Mouse (Mus musculus) cerebellum, postnatal 14 days (tissue): Measurements from ENCODE around the gene Sla2.
A peak's percentile ranks its signal among the peaks of the same experiment; 100 is the strongest.
"Not testable (repeated sequence)": the region's sequence is repeated elsewhere in the genome, so short reads cannot be mapped to it uniquely, and the experiment has no call there.

Source experiments
- DNase-seq, 2 experiments: peaks; one replicate each; pipeline ENCODE4 v3.0.0; 2021; ENCODE audit warnings: mixed read lengths in 2 of 2

Sla2 gene

DNA sequence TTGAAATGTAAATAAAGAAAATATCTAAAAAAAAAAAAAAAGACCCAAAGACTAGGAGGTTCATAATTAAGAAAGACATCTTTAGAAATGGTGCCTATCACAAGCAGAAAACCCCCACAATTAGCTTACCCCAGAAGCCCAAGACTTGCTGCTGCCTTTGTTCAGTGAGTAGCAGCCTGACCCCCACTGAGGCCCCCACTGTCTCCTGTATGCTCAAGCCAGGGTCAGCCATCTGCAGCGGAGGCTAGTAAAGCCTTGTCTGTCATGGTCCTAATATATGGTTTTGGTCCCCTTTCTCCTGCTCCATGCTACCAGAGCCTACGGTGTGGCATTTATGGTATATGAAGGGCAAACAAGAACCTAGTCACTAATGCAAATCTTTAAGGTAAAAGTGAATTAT, 14.4 kb upstream of the Sla2 start:
- peak in 1 of 2 experiments; percentile 56 for DNase-seq

GRCm38 (mm10) chr2:156899184-156899583, 12.2 kb upstream of the Sla2 start:
- DNase-seq, result no peak

DNA sequence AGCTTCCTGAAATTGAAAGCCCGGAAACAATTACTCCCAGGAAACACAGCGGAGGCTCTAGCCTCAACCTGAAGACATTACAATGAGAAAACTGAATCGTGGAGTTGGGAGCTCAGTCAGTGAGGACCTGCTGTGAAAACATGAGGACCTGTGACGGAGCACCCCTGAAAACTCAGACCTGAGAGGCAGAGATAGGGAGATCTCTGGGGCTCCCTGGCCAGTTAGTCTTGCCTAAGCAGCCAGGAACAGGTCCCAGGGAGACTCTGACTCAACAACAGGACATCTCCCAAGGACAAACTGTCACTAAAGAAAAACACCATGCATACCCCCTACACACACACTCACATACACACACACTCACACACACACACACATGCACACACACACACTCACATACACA, 11.4 kb upstream of the Sla2 start:
- no peak for DNase-seq

DNA sequence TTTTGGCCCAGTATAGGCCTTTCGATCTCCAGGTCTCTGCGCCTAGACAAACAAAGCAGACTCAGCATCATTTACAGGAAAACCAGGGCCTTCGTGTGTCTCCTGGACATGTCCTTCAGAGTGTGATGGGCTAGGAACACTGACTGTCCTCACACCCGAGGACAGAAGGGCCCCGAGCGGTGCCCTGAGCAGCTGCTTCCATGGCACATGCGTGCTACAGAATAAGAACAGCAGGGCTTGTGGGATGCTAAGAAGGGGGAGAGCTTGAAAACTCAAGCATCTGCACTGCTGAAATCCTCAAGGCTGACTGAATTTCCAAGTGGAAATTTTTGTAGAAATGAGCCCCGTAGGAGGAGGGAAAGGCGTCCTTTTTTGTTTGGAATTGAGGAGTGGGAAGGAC, 10.0 kb upstream of the Sla2 start:
- no peak for DNase-seq

DNA sequence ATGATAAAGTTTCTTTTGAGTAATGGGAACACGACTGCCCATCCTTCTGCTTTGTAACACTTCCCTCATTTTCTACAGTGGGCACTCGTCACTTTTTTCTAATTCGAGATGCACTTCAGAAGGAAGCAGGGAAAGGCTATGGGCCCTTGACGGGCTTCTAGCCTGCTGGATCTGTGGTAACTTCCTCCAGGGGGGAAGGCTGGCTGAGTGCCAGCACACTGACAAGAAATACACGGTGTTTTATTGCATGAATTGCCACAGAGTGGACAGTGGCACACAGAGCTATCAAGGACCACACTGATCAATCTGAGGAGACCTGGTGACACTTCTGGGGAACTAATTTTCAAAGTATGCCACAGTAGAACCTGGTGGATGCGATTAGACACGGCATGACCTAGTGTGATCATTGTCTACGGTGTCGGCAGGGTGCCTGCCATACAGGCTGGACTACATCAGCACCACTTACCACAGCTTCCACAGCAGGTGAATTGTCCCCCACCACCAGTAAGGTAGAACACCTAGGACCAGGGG, 9.5 kb upstream of the Sla2 start:
- peak in 1 of 2 experiments; percentile 54 for DNase-seq

- no peak for DNase-seq
These were observed 7.7 kb upstream of the Sla2 start for GRCm38 (mm10) chr2:156894496-156895265.

- DNase-seq, result no peak
These were observed 5.8 kb upstream of the Sla2 start for GRCm38 (mm10) chr2:156892821-156893220.

GRCm38 (mm10) chr2:156892240-156892639, 5.2 kb upstream of the Sla2 start:
- DNase-seq, result no peak

DNA sequence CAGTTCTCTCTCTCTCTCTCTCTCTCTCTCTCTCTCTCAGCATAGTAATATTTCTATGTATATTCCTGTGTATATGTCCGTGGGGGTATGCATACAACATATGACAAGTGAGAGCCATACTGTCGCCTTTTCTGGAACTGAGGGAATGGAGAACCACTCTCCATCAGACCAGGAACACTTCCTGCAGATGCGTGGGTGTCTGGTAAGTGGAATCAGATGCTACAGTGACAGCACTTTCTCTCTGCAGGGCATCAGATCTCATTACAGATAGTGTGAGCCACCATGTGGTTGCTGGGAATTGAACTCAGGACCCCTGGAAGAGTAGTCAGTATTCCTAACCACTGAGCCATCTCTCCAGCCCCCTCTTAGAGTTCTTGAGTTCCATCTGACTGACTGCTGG, 1.5 kb upstream of the Sla2 start:
- no peak for DNase-seq

DNA sequence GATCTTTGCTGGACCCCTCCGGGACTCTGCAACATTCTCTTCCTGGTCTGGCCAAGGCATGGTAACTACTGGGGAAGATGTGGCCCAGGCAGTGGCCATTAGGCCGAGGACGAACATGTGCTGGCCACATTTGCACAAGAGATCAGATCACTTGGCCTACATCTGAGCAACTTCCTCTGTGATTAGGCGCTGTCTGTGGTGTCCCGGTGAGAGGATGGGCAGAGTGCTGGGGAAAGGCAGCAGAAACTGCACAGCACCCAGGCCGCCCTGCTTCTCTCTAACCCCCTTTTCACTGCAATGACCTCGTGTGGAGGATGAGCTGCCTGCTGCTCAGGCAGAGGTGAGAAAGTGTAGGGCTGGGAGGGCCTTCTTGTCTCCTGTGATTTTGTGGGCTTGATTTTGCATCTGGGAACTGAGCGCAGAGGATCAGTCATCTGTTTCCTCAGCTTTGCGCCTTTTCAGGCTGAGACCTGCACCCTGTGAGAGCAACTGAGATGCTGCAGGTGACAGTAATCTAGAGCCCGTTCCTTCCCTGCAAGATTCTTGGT, 834 bp downstream of the Sla2 start:
- no peak for DNase-seq

DNA sequence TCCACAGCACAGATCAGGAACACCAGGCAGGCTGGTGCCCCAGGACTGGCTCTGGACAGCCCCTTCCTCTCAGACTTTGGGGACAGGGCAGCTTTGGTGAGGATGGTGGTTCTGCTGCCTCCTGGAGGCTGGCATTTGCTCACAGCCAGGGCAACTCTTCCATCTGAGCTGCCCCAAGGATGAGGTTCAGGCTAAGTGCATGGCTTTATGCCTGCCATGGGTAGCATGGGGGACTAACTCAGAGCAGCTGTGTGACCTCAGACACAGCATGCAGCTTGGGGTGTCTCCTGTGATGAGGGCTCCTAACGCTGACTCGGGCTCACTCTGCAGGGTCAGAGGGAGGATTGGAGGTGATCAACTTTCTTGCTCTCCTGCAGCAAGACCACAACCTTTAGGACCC, 1.3 kb downstream of the Sla2 start:
- not testable (repeated sequence) for DNase-seq

DNA sequence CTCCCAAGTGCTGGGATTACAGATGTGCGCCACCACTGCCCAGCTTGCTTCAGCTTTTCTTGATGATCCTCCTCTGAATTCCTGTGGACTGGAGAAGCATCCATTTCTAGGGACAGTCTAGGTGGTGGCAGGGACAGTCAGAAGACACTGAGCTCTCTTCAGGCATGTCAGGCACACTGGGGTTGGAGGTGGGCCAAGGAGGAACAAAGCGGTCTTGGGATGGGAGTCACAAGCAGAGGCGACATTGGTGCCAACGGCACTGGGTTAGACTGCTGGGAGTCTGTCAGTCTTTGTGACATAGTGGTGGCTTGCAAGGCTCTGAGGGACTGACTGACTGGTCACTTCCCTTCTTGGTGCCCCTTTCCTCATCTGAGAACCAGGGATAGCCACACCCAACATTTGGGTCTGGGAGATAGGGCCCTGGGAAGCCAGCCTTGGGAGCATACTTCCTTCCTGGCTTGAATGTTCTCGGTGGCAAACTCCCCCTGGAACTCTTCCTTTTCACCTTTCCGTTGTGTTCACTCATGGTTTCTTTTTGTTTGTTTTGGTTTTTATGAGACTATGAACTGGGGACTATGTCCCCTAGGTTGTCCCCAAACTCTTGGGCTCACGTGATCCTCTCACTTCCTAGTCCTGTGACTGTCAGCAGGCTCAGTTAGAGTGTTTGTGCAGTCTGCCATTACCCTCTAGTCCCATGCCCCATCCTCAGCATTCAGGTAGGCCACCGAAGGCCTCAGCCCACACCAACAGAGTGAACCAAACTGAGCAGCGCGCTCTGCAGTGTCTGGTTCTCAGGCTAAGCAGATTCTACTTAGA, 2.4 kb downstream of the Sla2 start:
- peak in 1 of 2 experiments; percentile 57 for DNase-seq

- DNase-seq, result no peak
These were observed 4.5 kb downstream of the Sla2 start for GRCm38 (mm10) chr2:156882431-156883001.

DNA sequence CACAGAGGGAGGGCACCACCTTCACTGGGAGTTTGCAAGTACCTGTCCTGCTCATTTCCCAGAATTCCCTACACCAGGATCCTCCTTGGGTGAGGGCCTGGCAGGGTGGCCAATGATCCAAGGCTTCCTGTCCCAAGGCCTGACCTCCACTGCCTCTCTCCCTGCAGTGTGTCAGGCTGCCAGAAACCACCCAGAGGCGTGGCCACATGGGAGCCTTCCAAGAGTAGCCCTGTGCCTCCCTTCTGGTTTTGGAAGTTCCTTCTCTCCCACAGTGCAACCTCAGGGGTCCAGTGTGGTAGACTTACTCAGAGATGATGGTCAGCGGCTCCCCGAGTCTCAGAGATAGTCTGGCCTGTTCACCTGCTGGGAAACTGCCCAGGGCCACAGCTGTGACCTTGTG, 7.5 kb downstream of the Sla2 start:
- DNase-seq, result no peak

- DNase-seq, result no peak
These were observed 9.3 kb downstream of the Sla2 start for GRCm38 (mm10) chr2:156877726-156878125.

DNA sequence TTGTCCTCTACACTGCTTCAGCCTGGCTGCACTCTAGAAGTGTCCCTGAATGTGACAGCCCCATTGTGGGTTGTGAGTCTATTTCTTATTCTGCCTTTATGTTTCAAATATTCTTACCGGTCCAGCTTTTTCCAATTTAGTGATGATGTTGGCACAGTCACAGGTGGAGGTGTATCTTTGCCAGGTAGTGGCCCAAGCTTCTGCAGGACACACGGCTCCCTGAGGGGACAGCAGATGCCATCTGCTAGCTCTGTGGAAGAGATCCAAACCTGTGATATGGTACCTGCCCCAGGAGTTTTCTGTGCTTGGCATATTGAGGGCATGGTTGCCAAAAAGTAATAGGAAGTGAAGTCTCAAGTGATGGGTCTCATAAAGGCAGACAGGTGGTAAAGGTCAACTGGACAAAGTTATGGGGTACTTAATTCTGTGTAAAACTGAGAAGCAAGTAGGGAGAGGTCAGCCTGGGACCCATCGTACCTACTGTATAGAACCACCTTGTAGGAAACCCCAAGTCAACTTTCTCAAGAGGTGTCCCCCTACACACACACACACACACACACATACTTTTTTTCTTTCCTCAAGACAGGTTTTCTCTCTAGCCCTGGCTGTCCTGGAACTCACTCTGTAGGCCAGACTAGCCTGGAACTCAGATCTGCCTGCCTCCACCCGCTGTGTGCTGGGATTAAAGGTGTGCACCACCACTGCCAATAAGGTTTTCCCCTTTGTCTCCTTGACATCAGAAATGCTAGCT, 12.1 kb downstream of the Sla2 start:
- DNase-seq, result peak; percentile 87 to 93

GRCm38 (mm10) chr2:156874047-156874759, 12.8 kb downstream of the Sla2 start:
- no peak for DNase-seq

- DNase-seq, result peak; percentile 86 to 87
These were observed 13.4 kb downstream of the Sla2 start for GRCm38 (mm10) chr2:156873629-156874028.

DNA sequence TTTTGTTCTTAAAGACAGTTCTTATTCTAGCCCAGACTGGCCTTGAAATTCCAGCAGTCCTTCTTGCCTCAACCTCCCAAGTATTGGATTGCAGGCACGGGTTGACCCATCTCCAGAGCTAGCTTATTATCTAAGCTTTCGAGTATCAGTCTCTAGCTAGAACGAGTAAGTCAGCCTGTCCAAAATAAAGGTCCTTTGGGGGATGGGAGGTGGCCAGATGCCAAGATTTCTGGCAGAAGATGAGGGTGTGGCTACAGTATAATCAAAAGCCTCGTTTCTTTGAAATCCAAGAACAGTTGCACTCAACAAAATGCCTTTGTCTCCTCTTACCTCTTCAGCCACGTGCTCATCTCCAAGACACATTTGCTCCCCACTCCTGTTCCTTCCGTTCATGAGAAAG, 16.5 kb downstream of the Sla2 start:
- DNase-seq, result peak in 1 of 2 experiments; percentile 72

DNA sequence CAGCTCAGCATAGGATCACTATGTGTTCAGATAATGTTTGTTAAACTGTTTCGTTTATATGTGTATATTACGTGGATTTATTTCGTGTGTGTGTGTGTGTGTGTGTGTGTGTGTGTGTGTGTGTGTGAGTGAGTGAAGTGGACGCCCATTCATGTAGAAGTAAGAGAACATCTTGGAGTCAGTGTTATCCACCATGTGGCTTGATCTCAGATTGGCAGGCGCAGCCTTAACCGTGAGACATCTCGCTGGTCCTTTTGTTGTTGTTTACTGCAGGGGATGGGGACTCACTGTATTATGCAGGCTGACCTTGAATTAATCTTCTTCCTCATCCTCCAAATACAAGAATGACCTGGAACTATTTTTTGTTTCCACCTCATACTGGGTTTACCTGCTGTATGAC, 17.4 kb downstream of the Sla2 start:
- peak in 1 of 2 experiments; percentile 58 for DNase-seq

DNA sequence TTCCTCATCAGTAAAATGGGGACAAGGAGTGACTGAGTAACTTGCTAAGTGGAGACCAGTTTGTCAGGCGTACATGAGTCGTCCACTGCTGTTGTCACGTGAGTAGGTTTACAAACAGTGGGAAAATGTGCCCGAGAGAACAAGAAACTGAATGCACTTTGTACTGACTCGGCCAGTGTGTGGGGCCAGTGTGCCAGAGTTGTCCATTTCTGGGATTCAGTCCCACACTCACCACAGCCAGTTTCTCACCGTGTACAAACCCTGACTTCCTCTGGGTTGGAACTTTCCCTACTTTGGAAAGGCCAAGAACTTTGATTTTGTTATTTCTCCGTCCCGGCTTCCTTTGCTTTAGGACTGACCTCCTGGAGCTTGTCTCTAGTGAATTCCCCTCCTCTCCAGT, 18.0 kb downstream of the Sla2 start:
- peak in 1 of 2 experiments; percentile 48 for DNase-seq

- peak in 1 of 2 experiments; percentile 50 for DNase-seq
These were observed 22.5 kb downstream of the Sla2 start for GRCm38 (mm10) chr2:156864481-156864880.
